Mouse (Mus musculus) inflammation-experienced regulatory T-cells, adult 6 months (primary cell): ENCODE measurements around the gene Ankrd36. TPM values are rescaled to one million over a fixed set of nuclear protein-coding genes. Genes with fewer than 3 reads are reported as not detected.
"Not testable (repeated sequence)": the region's sequence is repeated elsewhere in the genome, so short reads cannot be mapped to it uniquely, and the experiment has no call there.

Source experiments
- ATAC-seq: one replicate; pipeline ENCODE4 v1.8.0; 2017
- polyA plus RNA-seq, 3 experiments: library from polyadenylated mRNA; unstranded; fragments of 100-300 nt; shearing (Covaris generic); gene quantifications; one replicate each; pipeline ENCODE4 v1.2.1; 2017

Gene Ankrd36
- polyA plus RNA-seq, result not detected

DNA sequence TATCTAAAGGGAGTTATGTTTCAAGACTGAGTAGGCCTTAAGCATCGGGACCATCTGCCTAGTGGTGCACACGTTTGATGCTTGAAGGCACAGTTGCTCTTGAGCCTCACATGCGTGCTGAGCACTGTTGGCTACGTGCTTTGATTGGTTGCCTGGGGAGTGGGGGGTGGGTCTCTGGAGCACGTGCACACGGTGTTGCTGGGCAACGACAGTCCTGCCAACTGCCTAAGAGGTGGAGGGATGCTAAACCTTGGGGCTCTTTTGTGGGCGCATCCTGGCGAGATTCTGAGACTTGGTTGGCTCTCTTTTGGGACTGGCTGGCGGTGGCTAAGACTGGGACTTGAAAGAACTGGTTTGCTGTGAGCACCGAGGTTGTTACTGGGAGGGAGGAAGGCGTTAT lies at the start of gene Ankrd36:
TSS of gene Ankrd36 (plus strand) at position 211 of the 400 bp plus-strand sequence.
- ATAC-seq, result no peak

DNA sequence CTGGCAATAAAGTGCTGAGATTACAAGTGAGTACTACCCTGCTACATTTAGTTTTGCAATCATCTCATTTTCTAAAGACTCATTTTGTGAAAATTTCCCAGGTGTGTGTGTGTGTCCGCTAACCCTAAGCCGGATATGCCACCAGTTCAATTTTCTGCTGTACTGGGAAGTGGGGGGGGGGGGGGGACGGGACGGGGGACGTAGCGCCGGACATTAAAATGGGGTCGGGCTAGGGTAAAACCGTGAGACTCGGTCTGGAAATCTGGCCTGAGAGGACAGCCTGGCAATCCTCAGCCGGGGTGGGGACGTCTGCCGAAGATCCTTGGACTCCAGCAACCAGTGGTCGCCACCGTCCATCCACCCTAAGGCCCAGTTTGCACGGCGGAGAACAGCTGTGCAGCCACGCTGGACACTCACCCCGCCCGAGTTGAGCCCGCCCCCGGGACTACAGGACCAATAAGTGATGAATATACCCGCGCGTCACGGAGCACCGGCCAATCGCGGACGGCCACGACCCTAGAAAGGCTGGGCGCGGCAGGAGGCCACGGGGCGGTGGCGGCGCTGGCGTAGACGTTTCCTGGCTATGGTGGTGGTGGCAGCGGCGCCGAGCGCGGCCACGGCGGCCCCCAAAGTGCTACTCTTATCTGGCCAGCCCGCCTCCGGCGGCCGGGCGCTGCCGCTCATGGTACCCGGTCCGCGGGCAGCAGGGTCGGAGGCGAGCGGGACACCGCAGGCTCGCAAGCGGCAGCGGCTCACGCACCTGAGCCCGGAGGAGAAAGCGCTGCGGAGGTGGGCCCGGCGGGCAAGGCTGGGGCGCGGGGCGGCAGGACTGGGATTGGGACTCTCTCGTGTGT lies 48.8 kb upstream of the Ankrd36 start, which contains the start of gene Xbp1:
TSS of gene Xbp1 (plus strand) at position 248 of the 854 bp plus-strand sequence.
- ATAC-seq, result peak; percentile 94

GRCm38 (mm10) chr11:5521266-5521515 lies 48.3 kb upstream of the Ankrd36 start:
- peak; percentile 37 for ATAC-seq

DNA sequence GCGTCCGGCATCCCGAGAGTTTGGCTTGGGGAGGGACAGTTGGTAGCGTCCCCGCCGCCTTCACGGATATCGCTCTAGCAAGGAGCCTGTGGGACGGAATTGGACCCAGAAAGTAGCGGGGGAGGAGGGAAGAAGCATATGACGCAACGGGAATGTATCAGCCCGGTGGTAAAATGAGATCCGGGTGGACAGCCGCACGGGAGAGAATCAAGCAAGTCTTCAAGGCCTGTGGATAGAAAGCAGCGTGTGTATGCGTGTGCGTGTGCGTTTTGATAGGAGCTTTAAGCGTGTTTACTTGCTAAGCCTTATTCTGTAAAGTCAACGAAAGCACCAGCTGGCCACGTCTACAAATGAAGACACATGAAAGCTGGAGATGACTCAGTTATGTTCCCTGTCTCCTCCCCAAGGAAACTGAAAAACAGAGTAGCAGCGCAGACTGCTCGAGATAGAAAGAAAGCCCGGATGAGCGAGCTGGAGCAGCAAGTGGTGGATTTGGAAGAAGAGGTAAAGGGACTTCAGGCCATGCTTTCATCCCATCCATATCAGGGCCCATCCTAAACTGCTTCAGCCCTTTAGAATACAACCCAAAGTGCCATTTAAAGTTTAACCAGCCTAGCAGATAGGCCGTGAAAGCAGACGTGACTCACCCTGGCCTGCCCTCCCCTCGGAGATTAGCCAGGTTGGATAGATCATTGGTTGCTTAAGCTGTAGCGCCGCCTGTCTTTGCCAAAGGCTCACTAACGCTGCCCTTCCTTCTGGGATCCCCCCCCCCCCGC lies 47.8 kb upstream of the Ankrd36 start:
- ATAC-seq, result peak; percentile 47

- ATAC-seq, result no peak
Observed at GRCm38 (mm10) chr11:5522798-5523415, 46.6 kb upstream of the Ankrd36 start.

DNA sequence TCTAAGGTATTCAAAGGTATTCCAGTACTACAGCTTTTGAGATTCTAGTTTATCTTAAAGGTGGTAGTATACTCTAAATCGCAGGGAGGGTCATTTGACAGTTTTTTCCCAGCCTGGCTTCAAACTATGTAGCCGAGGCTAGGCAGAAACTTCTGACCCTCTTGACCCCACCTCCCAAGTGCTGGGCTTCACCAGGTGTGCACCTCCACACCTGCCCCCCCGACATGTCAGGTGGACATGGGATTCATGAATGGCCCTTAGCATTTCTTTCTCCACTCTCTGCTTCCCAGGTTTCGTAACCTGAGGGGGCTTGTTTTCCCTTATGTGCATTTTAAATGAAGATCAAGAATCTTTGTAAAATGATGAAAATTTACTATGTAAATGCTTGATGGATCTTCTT lies 44.1 kb upstream of the Ankrd36 start:
- ATAC-seq, result no peak

GRCm38 (mm10) chr11:5526573-5527439 lies 42.7 kb upstream of the Ankrd36 start:
- ATAC-seq, result no peak

DNA sequence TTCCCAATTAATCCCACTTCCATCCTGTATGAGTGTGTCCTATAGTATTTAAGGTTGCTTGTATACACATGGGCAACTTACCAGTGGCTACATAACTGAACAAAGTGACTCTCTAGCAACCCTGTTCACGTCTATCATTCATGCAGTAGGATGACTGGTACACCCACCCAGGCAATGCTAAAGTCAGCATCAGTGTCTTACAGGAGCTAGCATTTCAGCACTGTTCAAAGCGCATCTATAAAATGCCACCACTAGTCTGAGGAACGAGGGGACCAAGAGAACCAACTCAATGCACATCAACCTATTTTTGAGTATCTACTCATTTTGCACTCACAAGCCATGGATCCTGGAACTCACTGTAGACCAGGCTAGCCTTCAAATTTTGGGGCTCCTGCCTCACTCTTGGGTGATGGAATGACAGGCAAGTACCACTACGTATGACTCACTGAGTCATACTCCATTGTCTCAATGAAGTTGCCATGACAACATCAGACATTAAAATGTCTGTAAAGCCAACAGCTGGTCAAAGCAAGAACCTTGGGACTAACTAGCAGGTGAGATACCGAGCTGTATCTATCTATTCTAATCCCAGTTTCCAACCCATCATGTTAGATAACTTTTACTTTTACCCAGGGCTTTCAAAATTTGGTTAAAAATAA lies 41.5 kb upstream of the Ankrd36 start:
- ATAC-seq, result no peak

DNA sequence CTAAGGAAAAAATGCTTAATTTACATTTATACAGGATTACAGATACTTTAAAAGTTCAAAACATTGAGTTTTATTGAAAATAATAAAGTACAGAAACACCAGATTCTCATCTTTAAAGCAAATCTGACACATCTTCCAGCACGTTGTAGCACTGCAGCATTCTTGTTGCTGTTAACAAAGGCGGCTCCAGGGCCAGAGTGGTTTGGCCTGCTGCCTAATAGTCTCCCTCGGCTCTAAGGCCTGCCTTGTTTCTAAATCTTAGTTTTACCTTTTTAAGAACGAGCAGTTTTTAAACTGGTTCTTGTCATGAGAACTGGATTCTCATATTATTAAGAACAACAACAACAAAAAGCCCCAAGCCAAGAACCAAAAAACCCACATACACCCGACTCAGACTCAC lies 40.6 kb upstream of the Ankrd36 start:
- no peak for ATAC-seq

GRCm38 (mm10) chr11:5530172-5530571 lies 39.3 kb upstream of the Ankrd36 start:
- ATAC-seq, result no peak

GRCm38 (mm10) chr11:5530717-5531116 lies 38.8 kb upstream of the Ankrd36 start:
- no peak for ATAC-seq

GRCm38 (mm10) chr11:5533108-5533507 lies 36.4 kb upstream of the Ankrd36 start:
- no peak for ATAC-seq

- ATAC-seq, result not testable (repeated sequence)
Observed at GRCm38 (mm10) chr11:5537454-5537853, 32.0 kb upstream of the Ankrd36 start.

GRCm38 (mm10) chr11:5540331-5540730 lies 29.2 kb upstream of the Ankrd36 start:
- no peak for ATAC-seq

- ATAC-seq, result peak; percentile 41
Observed at GRCm38 (mm10) chr11:5541230-5541798, 28.2 kb upstream of the Ankrd36 start.

DNA sequence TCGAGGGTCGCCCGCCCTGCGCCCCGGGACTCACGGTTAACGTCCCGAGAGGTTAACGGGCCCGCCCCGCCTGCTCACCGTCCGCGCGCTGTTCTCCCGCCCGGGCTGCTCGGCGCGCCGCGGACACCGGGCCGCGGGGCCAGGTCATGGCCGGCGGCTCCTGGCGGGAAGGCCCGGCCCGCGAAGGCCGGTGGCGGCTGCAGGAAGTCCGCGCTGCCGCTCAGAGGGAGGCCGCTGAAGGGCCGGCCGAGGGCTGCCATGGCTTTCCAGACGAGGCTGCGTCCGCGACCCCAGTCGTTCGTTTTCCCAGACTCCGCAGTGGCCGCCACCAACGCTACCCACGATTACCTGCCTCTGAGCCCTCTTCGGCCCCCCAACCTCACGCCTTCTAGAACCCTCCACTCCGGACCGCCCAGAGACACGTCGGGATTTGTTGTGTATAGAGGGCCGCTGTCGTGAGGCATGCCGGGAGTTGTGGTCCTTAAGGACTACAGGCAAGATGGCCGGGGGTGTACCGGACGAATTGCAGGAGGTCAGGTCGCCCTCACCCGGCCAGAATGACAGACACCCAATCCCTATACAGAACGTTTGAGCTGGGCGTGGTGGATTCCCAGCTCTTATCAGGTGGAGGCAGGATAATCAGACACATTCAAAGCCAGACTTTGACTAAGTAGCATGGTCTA lies 27.5 kb upstream of the Ankrd36 start, which contains the start of gene Ccdc117:
TSS of gene Ccdc117 (minus strand) at position 389 of the 683 bp plus-strand sequence.
- ATAC-seq, result peak; percentile 88

DNA sequence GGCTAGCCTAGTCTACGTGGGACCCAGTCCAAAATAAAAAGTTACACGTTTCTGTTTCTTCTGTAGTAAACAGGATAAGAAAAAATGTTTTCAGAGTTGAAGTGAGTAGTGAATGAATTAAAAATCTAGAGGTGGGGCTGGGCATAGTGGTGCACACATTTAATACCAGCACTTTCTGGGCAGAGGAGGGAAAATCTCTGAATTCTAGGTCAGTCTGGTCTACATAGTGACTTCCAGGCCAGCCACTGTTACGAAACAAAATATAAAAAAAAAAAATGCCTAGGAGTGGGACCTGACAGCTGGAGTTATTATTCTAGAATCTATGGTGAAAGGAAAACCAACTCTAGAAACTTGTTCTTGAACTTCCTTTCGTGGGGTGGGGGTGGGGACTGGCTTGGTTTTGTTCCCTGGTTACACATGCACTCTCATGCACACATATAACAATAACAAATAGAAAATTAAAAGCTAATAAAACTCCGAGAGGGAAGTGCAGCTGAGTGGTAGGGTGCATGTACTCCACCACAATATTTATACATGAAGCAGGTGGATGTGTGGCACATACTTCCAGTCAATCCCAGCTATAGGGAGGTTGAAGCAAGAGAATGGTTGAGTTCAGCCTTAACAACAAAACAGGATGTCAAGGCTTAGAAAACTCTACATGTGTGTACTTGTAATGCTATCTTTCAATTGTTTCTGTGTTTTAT lies 26.9 kb upstream of the Ankrd36 start:
- ATAC-seq, result no peak

GRCm38 (mm10) chr11:5543281-5543680 lies 26.2 kb upstream of the Ankrd36 start:
- no peak for ATAC-seq

DNA sequence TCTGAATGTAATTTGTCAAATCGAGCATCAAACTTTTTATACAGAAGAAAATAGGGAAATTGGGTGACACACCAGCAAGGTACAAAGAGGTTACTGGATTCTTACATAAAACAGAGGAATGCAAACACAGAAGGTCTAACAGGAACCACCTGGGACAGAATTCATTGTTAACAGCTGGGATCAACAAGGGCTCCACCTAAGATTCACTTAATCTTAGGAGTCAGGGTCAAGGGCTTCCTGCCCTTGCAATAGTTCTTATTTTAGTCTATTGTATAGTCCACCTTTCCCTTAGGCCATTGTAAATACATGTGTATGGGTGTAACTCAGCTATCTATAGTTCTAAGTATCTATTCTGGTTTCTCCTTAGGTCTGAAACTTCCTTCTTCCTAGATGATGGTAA lies 24.8 kb upstream of the Ankrd36 start:
- not testable (repeated sequence) for ATAC-seq

- ATAC-seq, result no peak
Observed at GRCm38 (mm10) chr11:5545457-5545856, 24.0 kb upstream of the Ankrd36 start.
